Mouse (Mus musculus): ENCODE data around the gene Olfr483. TPM values are rescaled to one million over a fixed set of nuclear protein-coding genes. Genes with fewer than 3 reads are reported as not detected.

Gene Olfr483
- not detected for polyA plus RNA-seq (2014; fragmentation: Illumina TruSeq; extraction: RNeasy Lipid Tissue Mini Kit (QIAGEN cat#74804); ENCODE audit: insufficient read depth, low read depth, low replicate concordance)

DNA sequence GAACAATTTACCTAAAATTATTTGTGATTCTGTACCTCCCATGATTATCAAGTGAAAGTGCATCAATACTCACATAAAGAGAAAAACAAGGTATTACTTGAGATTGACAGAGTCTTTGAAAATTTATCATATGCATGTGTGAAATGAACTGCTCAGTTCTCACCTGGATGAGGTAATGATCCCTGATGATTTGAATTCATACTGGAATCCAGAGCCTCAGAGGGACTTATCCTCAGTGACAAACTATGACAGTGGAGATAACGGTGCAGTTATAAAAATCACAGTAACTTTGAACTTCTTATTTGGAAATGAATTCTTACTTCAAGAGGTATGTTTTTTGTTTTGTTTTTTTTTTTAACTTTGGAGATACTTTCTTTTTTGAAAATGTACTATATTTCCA is at the start of gene Olfr483:
Gene Olfr483 (plus strand): TSS at position 301 of the 400 bp plus-strand sequence.

DNA sequence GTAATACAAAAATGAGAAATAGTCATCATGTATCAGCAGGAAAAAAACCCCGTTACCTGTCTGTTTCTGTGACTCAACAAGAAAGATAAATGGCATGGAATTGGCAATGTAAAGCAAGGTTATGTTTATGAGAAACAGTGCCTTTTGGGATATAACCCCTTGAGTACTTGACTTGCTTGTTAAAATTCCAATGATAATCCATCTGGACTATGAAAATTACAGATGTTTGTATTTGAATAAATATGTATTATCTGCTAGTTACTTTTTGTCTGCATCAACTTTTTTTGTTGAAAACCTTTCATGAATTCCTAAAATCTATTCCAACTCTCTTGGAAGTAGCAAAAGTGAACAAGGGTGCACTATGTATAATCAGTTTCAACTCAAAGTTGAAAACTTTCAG is 33.4 kb upstream of the Olfr483 start, which contains the start of gene Olfr480:
Gene Olfr480 (minus strand): TSS at position 101 of the 400 bp plus-strand sequence.

DNA sequence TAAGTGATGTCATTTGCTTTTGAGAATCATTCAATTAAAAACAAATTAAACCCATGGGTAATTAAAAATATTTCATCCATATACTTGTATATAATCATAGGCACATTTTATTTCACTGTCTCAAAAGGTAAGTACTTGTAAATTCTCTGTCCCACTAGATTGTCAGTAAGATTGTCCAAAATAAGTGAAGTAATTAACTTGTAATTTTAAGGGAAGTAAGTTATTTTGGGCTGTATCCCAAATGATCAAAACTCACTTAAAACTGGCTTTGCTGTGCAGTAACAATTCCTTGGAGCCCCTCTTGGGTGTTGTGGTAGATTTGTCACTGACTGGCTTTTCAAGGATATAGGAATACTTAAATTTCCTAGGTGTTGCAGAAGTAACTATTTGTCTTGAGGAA is 21.1 kb upstream of the Olfr483 start, which contains the start of gene Olfr481:
Gene Olfr481 (plus strand): TSS at position 301 of the 400 bp plus-strand sequence.

DNA sequence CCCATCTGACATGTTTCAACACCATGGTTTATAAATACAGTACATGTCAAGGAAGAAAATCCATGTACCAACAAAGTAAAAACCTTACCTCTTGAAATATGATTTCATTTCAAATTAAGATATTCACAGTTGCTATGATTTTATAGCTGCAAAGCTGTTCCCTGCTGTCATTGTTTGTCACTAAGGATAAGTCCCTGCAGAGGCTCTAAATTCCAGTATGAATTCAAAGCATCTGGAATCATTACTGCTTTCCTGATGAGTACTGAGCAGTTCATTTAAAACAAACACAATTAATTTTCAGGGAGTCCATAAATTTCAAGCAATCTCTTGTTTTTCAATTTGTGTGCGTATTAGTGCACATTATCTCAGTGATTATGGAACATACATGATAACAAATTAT is 3.2 kb upstream of the Olfr483 start, which contains the start of gene Olfr482:
Gene Olfr482 (minus strand): TSS at position 101 of the 400 bp plus-strand sequence.

DNA sequence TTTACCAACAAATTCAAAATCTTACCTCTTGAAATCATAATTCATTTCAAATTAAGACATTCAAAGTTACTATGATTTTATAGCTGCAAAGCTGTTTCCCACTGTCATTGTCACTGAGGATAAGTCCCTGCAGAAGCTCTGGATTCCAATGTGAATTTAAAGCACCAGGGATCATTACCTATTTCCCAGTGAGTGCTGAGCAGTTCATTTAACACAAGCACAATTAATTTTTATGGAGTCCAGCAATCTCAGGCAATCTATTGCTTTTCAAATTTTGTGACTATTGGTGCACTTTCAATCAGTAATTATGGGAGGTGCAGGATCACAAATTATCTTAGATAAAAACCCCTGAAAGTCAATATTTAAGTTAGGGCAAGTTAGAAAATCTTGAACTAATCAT is 26.7 kb downstream of the Olfr483 start, which contains the start of gene Olfr484:
Gene Olfr484 (minus strand): TSS at position 101 of the 400 bp plus-strand sequence.

Other genes with a start within 250 kb of the Olfr483 start
- gene Olfr472, start 202.9 kb upstream of the Olfr483 start, polyA plus RNA-seq (2014; fragmentation: Illumina TruSeq; extraction: RNeasy Lipid Tissue Mini Kit (QIAGEN cat#74804); ENCODE audit: insufficient read depth, low read depth, low replicate concordance), result not detected
- gene Olfr473, start 170.4 kb upstream of the Olfr483 start, polyA plus RNA-seq (2014; fragmentation: Illumina TruSeq; extraction: RNeasy Lipid Tissue Mini Kit (QIAGEN cat#74804); ENCODE audit: insufficient read depth, low read depth, low replicate concordance), result not detected
- not detected for gene Olfr474, start 146.2 kb upstream of the Olfr483 start, polyA plus RNA-seq (2014; fragmentation: Illumina TruSeq; extraction: RNeasy Lipid Tissue Mini Kit (QIAGEN cat#74804); ENCODE audit: insufficient read depth, low read depth, low replicate concordance)
- gene Olfr476, start 136.0 kb upstream of the Olfr483 start, polyA plus RNA-seq (2014; fragmentation: Illumina TruSeq; extraction: RNeasy Lipid Tissue Mini Kit (QIAGEN cat#74804); ENCODE audit: insufficient read depth, low read depth, low replicate concordance), result not detected
- not detected for gene Olfr477, start 114.2 kb upstream of the Olfr483 start, polyA plus RNA-seq (2014; fragmentation: Illumina TruSeq; extraction: RNeasy Lipid Tissue Mini Kit (QIAGEN cat#74804); ENCODE audit: insufficient read depth, low read depth, low replicate concordance)
- gene Olfr478, start 66.9 kb upstream of the Olfr483 start, polyA plus RNA-seq (2014; fragmentation: Illumina TruSeq; extraction: RNeasy Lipid Tissue Mini Kit (QIAGEN cat#74804); ENCODE audit: insufficient read depth, low read depth, low replicate concordance), result not detected
- gene Olfr479, start 50.2 kb upstream of the Olfr483 start, polyA plus RNA-seq (2014; fragmentation: Illumina TruSeq; extraction: RNeasy Lipid Tissue Mini Kit (QIAGEN cat#74804); ENCODE audit: insufficient read depth, low read depth, low replicate concordance), result not detected
- gene Olfr480, start 33.5 kb upstream of the Olfr483 start, polyA plus RNA-seq (2014; fragmentation: Illumina TruSeq; extraction: RNeasy Lipid Tissue Mini Kit (QIAGEN cat#74804); ENCODE audit: insufficient read depth, low read depth, low replicate concordance), result not detected
- gene Olfr481, start 21.0 kb upstream of the Olfr483 start, polyA plus RNA-seq (2014; fragmentation: Illumina TruSeq; extraction: RNeasy Lipid Tissue Mini Kit (QIAGEN cat#74804); ENCODE audit: insufficient read depth, low read depth, low replicate concordance), result not detected
- not detected for gene Olfr482, start 3.3 kb upstream of the Olfr483 start, polyA plus RNA-seq (2014; fragmentation: Illumina TruSeq; extraction: RNeasy Lipid Tissue Mini Kit (QIAGEN cat#74804); ENCODE audit: insufficient read depth, low read depth, low replicate concordance)
- not detected for gene Olfr484, start 26.6 kb downstream of the Olfr483 start, polyA plus RNA-seq (2014; fragmentation: Illumina TruSeq; extraction: RNeasy Lipid Tissue Mini Kit (QIAGEN cat#74804); ENCODE audit: insufficient read depth, low read depth, low replicate concordance)
- not detected for gene Olfr485, start 59.0 kb downstream of the Olfr483 start, polyA plus RNA-seq (2014; fragmentation: Illumina TruSeq; extraction: RNeasy Lipid Tissue Mini Kit (QIAGEN cat#74804); ENCODE audit: insufficient read depth, low read depth, low replicate concordance)
- gene Olfr486, start 71.9 kb downstream of the Olfr483 start, polyA plus RNA-seq (2014; fragmentation: Illumina TruSeq; extraction: RNeasy Lipid Tissue Mini Kit (QIAGEN cat#74804); ENCODE audit: insufficient read depth, low read depth, low replicate concordance), result not detected
- not detected for gene Olfr487, start 113.8 kb downstream of the Olfr483 start, polyA plus RNA-seq (2014; fragmentation: Illumina TruSeq; extraction: RNeasy Lipid Tissue Mini Kit (QIAGEN cat#74804); ENCODE audit: insufficient read depth, low read depth, low replicate concordance)
- not detected for gene Olfr488, start 157.5 kb downstream of the Olfr483 start, polyA plus RNA-seq (2014; fragmentation: Illumina TruSeq; extraction: RNeasy Lipid Tissue Mini Kit (QIAGEN cat#74804); ENCODE audit: insufficient read depth, low read depth, low replicate concordance)
- not detected for gene Olfr490, start 188.1 kb downstream of the Olfr483 start, polyA plus RNA-seq (2014; fragmentation: Illumina TruSeq; extraction: RNeasy Lipid Tissue Mini Kit (QIAGEN cat#74804); ENCODE audit: insufficient read depth, low read depth, low replicate concordance)
- gene Olfr491, start 212.6 kb downstream of the Olfr483 start, polyA plus RNA-seq (2014; fragmentation: Illumina TruSeq; extraction: RNeasy Lipid Tissue Mini Kit (QIAGEN cat#74804); ENCODE audit: insufficient read depth, low read depth, low replicate concordance), result not detected
- gene Olfr492, start 222.8 kb downstream of the Olfr483 start, polyA plus RNA-seq (2014; fragmentation: Illumina TruSeq; extraction: RNeasy Lipid Tissue Mini Kit (QIAGEN cat#74804); ENCODE audit: insufficient read depth, low read depth, low replicate concordance), result not detected
- not detected for gene Olfr493, start 246.1 kb downstream of the Olfr483 start, polyA plus RNA-seq (2014; fragmentation: Illumina TruSeq; extraction: RNeasy Lipid Tissue Mini Kit (QIAGEN cat#74804); ENCODE audit: insufficient read depth, low read depth, low replicate concordance)

All from lung, adult 10 weeks (tissue).